Mouse (Mus musculus) v-Abl transformed pro-B cells (cell line): ENCODE results near the gene Dhx36.

Experiments used
- in situ Hi-C, 2 experiments: fragments of 400-800 bp; cut with MboI; formaldehyde crosslinking; loops; one replicate each; pipeline ENCODE4 v1.15.1; 2025; ENCODE audit not compliant: unreplicated experiment in 2 of 2

Gene Dhx36

GRCm38 (mm10) chr3:62506488-62507205, at the start of gene Dhx36:
Dhx36 (minus strand) TSS chr3:62507004.
- in situ Hi-C loops, result loop anchor here in 1 of 2 experiments (25.0 kb wide), 1 partner anchor 1381 kb away; the partner anchor contains the start of gene Plch1

GRCm38 (mm10) chr3:62527593-62527992, 20.8 kb upstream of the Dhx36 start:
- in situ Hi-C loops, result loop anchor here (10.0 to 25.0 kb wide), 3 partner anchors 1010 to 1337 kb away; no protein-coding TSS in a partner anchor

- in situ Hi-C loops, result loop anchor here (10.0 to 25.0 kb wide), 3 partner anchors 1010 to 1338 kb away; no protein-coding TSS in a partner anchor
Observed at GRCm38 (mm10) chr3:62527160-62527559, 20.4 kb upstream of the Dhx36 start.

- in situ Hi-C loops, result loop anchor here in 1 of 2 experiments (25.0 kb wide), 1 partner anchor 1380 kb away; the partner anchor contains the start of gene Plch1
Observed at GRCm38 (mm10) chr3:62507206-62507647, 423 bp upstream of the Dhx36 start.

DNA sequence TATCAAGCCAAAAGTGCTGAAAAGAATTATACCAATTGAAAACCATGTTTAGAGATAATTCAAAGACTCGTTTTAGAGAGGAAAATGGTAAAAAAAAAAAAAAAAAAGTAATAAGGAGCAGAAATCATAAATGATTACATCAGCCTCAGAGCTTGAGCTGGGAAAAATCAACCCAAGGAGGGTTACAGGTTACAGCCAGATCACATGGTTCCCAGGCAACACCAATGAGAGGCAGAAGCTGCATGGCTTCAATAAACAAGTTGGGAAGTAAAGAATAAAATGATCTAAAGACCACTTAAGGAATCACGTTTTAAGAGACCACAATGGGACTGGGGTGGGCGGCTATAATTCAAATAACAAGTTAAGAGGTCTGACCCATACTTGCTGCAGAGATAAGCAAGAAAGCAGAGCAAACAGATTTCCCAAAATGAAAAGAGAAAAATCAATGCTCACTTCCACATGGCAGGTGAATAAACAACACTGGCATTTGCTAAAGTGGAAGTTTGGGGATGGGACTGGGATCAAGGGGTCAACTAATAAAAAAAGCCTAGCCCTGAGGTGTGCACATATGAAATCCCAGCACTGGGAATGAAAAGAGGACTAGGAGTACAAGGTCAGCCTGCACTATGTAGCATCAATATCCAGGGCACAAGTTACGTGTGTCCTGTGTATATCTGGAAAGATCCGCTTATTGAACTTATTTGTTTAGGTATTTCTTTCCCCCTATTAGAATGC, 1.5 kb downstream of the Dhx36 start:
- in situ Hi-C loops, result loop anchor here in 1 of 2 experiments (25.0 kb wide), 1 partner anchor 1382 kb away; the partner anchor contains the start of gene Plch1

- in situ Hi-C loops, result loop anchor here in 1 of 2 experiments (25.0 kb wide), 1 partner anchor 1488 kb away; the partner anchor contains the start of gene Gmps
Observed at GRCm38 (mm10) chr3:62499327-62499726, 7.5 kb downstream of the Dhx36 start.

GRCm38 (mm10) chr3:62492568-62492967, 14.2 kb downstream of the Dhx36 start:
- in situ Hi-C loops, result loop anchor here in 1 of 2 experiments (25.0 kb wide), 1 partner anchor 1495 kb away; the partner anchor contains the start of gene Gmps

DNA sequence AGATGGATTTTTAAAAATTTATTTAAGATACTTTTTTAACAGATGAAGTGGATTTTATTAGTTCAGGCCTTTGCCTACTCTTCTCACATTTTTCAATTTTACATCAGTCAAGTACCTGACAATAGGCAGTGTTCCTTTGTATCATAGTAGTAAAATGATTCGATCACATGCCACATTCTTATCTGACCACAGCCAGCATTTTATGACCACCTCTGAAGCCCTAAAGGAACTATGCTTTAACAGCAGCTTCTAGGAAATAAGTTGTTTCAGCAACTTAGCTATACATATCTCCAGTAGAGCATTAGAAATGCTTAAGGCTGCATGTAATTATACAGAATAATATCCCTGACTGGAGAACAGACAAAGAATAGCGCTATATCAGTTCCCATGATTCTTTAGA, 22.5 kb downstream of the Dhx36 start:
- in situ Hi-C loops, result loop anchor here in 1 of 2 experiments (25.0 kb wide), 1 partner anchor 1503 kb away; the partner anchor contains the start of gene Gmps

DNA sequence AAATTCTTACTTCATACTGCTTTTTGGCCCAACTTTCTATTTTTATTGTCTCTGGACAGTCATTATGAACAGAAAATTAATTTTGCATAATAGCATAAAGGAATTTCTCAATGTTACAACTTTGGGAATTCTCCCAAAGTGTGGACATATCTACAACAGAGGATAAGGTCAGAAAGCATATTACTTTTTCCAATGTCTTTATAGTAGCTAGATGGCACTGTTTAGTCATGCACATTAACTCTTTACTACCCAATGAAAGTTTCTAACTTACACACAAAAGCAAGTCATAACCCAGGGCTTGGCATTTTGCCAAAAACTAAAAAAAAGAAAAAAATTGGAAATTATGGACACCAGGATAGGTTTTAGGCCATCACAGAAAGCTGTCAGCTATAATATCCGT, 36.6 kb downstream of the Dhx36 start:
- in situ Hi-C loops, result loop anchor here in 1 of 2 experiments (25.0 kb wide), 1 partner anchor 1233 kb away; no protein-coding TSS in a partner anchor

- in situ Hi-C loops, result loop anchor here in 1 of 2 experiments (25.0 kb wide), 1 partner anchor 1227 kb away; no protein-coding TSS in a partner anchor
Observed at GRCm38 (mm10) chr3:62464276-62464675, 42.5 kb downstream of the Dhx36 start.

- in situ Hi-C loops, result loop anchor here (5.0 to 25.0 kb wide), 2 partner anchors 1217 to 1222 kb away; no protein-coding TSS in a partner anchor
Observed at GRCm38 (mm10) chr3:62459483-62459882, 47.3 kb downstream of the Dhx36 start.

GRCm38 (mm10) chr3:62458284-62459013, 48.4 kb downstream of the Dhx36 start:
- in situ Hi-C loops, result loop anchor here (5.0 to 25.0 kb wide), 2 partner anchors 1216 to 1221 kb away; no protein-coding TSS in a partner anchor

- in situ Hi-C loops, result loop anchor here (5.0 to 25.0 kb wide), 2 partner anchors 1214 to 1219 kb away; no protein-coding TSS in a partner anchor
Observed at GRCm38 (mm10) chr3:62455854-62456253, 51.0 kb downstream of the Dhx36 start.

DNA sequence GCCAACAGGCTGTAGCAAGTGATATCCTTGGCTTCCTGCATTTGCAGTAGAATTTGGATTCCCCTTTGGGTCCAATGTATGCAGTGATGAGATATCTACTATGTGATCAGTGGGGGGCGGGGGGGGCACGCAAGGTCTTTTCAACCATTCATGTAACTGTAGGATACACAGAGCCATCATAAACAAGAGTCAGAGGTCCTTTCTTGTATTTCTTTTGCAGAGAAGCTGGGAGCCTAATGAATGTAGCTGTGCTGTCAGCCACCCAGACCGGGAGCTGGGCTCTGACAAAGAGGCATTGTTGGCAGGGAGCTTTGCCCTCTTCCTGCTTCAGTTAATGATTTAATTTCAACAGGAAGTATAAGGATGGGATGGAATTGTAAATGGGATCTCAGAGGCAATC, 52.7 kb downstream of the Dhx36 start:
- in situ Hi-C loops, result loop anchor here in 1 of 2 experiments (25.0 kb wide), 1 partner anchor 1217 kb away; no protein-coding TSS in a partner anchor

DNA sequence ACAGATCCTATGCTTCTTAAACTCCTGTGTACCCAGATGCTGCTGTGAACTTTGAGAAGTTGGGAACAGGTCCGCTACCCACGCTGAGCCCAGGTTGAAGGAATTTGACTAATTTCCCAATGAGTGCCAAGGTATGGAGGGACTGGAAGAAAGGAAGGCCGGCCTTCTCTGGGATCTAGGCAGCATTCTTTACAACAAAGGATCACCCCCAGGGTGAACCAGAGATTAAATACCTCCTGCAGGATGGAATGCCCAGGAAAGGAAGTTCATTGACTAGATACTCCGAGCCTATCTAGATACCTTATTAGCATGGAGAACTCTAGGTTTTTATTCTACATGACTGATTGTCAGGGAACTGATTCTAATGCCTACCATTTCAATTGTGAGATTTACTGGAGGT, 53.8 kb downstream of the Dhx36 start:
- in situ Hi-C loops, result loop anchor here in 1 of 2 experiments (25.0 kb wide), 1 partner anchor 1216 kb away; no protein-coding TSS in a partner anchor

GRCm38 (mm10) chr3:62449871-62450496, 56.8 kb downstream of the Dhx36 start:
- in situ Hi-C loops, result loop anchor here in 1 of 2 experiments (25.0 kb wide), 2 partner anchors 1163 to 1213 kb away; no protein-coding TSS in a partner anchor

DNA sequence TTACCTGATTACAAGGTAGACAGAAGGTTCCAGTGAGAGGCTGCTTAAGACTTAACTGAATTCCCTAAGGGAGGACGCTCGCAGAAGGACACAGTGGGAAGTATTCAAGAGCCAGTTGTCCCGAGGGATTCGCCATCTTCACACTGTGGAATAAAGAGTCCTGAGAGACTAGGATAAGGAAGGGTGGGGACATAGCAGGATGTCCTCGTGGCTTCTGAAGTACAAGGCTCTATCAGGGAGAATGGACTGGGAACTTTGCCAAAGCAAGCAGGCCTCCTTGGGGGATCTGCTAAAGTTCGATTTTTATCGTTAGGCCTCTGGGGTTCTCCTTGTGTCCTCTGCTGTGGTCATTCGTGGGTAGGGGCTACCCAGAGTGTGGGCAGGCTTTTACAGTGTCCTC, 59.7 kb downstream of the Dhx36 start:
- in situ Hi-C loops, result loop anchor here in 1 of 2 experiments (25.0 kb wide), 1 partner anchor 1160 kb away; no protein-coding TSS in a partner anchor

DNA sequence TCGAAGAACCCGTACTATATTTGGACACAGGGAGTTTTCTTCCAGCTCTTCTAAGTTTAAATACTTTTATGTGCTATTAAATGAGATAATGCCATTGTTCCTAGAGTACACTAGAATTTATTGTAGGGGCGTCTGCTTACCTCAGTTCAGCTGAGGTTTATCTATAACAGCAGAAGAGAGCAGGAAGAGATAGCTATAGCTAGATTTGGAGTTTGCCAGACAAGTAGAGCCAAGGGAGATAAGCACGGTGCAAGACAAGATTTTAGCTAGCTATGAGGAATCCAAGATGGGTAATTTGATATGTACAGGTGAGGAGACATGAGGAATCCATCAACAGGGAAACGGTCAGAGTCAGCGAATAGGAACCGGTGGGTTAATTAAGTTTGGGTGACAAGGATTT, 60.5 kb downstream of the Dhx36 start:
- in situ Hi-C loops, result loop anchor here in 1 of 2 experiments (25.0 kb wide), 1 partner anchor 1159 kb away; no protein-coding TSS in a partner anchor
